Mouse (Mus musculus): ENCODE measurements around the gene Tent4a. TPM values are rescaled to one million over a fixed set of nuclear protein-coding genes. Genes with fewer than 3 reads are reported as not detected.

Tent4a gene
- total and polyA plus RNA-seq, 2 experiments from 2014 or later: 5.2 to 26.1 TPM

DNA sequence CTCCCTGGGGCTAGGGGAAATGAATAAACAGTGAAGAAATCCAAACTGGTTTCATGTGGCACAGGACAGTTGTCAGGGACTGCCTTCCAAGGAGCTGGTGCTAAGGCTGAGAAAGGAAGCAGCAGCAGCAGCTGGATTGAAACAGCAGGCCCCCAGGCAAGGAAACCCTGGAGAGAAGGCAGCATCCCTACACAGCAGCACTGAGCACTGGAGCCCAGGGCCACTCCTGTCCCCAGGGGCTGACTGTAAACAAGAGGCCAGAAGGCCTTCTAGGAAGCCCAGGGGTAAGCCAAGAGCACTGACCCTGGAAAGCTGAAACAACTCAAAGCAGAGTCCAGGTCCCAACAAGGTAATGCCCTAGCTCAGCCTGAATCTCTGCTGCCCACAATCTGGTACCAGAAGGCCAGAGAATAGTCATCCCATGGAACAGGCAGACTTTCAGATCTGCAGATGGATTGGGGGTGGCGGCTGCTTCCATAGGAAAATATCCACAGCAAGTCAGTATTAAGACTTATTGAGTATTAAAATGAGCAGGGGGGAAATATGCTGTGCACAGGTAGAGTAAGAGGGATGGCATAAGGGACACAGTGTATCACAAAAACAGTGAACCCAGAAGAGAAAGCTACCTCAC is 12.1 kb downstream of the Tent4a start:
- H3K4me3 ChIP-seq (ENCODE audit: low read depth, low read length): no peak overlapping the region
- ATAC-seq (ENCODE audit: low FRiP score) (no peak), DNase-seq (ENCODE audit: low spot score) (no peak)
- H3K4me2 ChIP-seq (ENCODE audit: low read depth, low read length, poor library complexity, severe bottlenecking): no peak overlapping the region
- 92% methylated on average over 1 of the region's 1 CpGs for WGBS
- TF ChIP-seq CTCF (IDR thresholded peaks at IDR 0.05): no peak
- no peak overlapping the region for H3K27ac ChIP-seq (ENCODE audit: low read depth, low read length)
- no peaks in the 10 kb centered on the region for H3K9me3 ChIP-seq (ENCODE audit: low read length)
- no peaks in the 10 kb centered on the region for H3K36me3 ChIP-seq (ENCODE audit: insufficient read depth, low read length)
- H3K27me3 ChIP-seq (ENCODE audit: insufficient read depth, low read length): no peaks in the 10 kb centered on the region
- H3K4me1 ChIP-seq (ENCODE audit: insufficient read depth, low read length): peaks cover 7% of the 10 kb centered on the region; the same call in 1 of the 2 replicates
- no peak overlapping the region for H3K9ac ChIP-seq (replicated peaks; ENCODE audit: low read length, poor library complexity, severe bottlenecking)

DNA sequence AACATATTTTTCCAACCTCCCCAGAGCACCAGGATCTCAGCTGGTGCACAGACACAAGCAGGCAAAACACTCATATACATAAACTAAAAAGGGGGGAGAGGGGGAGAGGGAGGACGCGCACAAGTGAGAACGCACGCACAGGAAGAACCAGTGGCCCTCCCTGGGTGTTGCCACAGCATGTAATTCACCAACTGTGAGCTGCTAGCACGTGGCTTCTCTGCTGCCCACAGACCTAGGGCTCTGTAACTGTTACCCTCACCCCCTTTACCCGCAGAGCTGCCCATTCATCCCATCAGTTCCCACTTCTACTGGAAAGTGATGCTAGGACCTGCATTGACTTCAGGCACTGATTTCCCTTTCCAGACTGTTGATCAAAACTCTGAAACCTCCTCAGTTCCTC is 15.3 kb downstream of the Tent4a start:
- TF ChIP-seq CTCF (IDR thresholded peaks at IDR 0.05): no peak
- Histone ChIP-seq H3K4me2 (ENCODE audit: low read depth, low read length, poor library complexity, severe bottlenecking) (no peak overlapping the region), H3K27ac (ENCODE audit: low read depth, low read length) (no peak overlapping the region), H3K9me3 (ENCODE audit: low read length) (no peaks in the 10 kb centered on the region), H3K36me3 (ENCODE audit: insufficient read depth, low read length) (no peaks in the 10 kb centered on the region), H3K9ac (replicated peaks; ENCODE audit: low read length, poor library complexity, severe bottlenecking) (no peak overlapping the region), H3K4me1 (ENCODE audit: insufficient read depth, low read length) (0 out of 2 replicates have a peak, but pooled peaks cover 4% of the 10 kb centered on the region), H3K4me3 (ENCODE audit: low read depth, low read length) (no peak overlapping the region), H3K27me3 (ENCODE audit: insufficient read depth, low read length) (no peaks in the 10 kb centered on the region)
- 75% methylated on average over 6 of the region's 6 CpGs for WGBS
- no peak for ATAC-seq (ENCODE audit: low FRiP score)
- DNase-seq (ENCODE audit: low spot score): no peak

DNA sequence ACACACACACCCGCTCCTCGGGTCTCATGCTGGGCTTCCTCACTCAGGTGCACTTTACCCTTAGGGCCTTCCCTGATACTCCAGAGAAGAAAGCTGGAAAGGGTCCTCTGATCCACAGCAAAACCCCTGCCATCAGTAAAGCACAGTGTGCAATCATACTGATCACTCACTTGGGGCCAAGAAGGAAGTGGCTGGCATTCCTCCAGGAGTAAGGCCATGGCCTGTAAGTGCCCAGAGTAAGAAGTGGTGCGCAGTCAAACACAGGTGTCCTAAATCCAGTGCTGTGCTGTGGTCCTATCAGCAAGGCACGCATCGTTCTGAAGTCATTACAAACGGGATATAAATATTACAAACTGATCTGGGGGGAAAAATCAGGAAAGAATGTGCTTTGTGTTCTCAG is 17.0 kb downstream of the Tent4a start:
- DNase-seq (ENCODE audit: low spot score) (no peak), ATAC-seq (ENCODE audit: low FRiP score) (no peak)
- no peak overlapping the region for H3K9ac ChIP-seq (replicated peaks; ENCODE audit: low read length, poor library complexity, severe bottlenecking)
- H3K27ac ChIP-seq (ENCODE audit: low read depth, low read length): no peak overlapping the region
- no peaks in the 10 kb centered on the region for H3K9me3 ChIP-seq (ENCODE audit: low read length)
- H3K36me3 ChIP-seq (ENCODE audit: insufficient read depth, low read length): no peaks in the 10 kb centered on the region
- WGBS: 88% methylated on average over 6 of the region's 6 CpGs
- TF ChIP-seq CTCF (IDR thresholded peaks at IDR 0.05): no peak
- 0 out of 2 replicates have a peak, but pooled peaks cover 4% of the 10 kb centered on the region for H3K4me1 ChIP-seq (ENCODE audit: insufficient read depth, low read length)
- H3K4me2 ChIP-seq (ENCODE audit: low read depth, low read length, poor library complexity, severe bottlenecking): no peak overlapping the region
- no peak overlapping the region for H3K4me3 ChIP-seq (ENCODE audit: low read depth, low read length)
- no peaks in the 10 kb centered on the region for H3K27me3 ChIP-seq (ENCODE audit: insufficient read depth, low read length)

DNA sequence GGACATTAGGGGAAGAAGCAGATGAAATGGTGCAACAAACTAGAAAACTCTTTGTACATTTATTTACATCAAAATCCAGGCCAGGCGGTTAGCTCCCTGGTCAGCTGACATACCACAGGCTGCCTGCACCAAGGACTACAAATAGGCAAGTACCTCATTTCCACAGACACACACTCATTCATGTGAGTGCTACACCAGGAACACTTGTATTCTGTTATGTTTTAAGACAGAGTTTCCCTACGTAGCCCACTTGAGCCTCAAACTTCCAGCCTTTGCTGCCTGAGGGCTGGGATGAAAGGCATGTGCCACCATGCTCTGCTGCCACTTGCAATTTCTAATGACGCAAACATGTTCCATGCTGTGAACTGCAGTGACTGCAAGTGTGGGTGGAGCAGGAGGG is 19.3 kb downstream of the Tent4a start:
- ATAC-seq (ENCODE audit: low FRiP score) (no peak), DNase-seq (ENCODE audit: low spot score) (no peak)
- Histone ChIP-seq H3K9me3 (ENCODE audit: low read length) (no peaks in the 10 kb centered on the region), H3K4me2 (ENCODE audit: low read depth, low read length, poor library complexity, severe bottlenecking) (no peak overlapping the region), H3K9ac (replicated peaks; ENCODE audit: low read length, poor library complexity, severe bottlenecking) (no peak overlapping the region), H3K4me1 (ENCODE audit: insufficient read depth, low read length) (no peaks in the 10 kb centered on the region), H3K36me3 (ENCODE audit: insufficient read depth, low read length) (peaks cover 9% of the 10 kb centered on the region; the same call in 1 of the 2 replicates), H3K27me3 (ENCODE audit: insufficient read depth, low read length) (no peaks in the 10 kb centered on the region), H3K27ac (ENCODE audit: low read depth, low read length) (no peak overlapping the region), H3K4me3 (ENCODE audit: low read depth, low read length) (no peak overlapping the region)
- no peak for TF ChIP-seq CTCF (IDR thresholded peaks at IDR 0.05)
- WGBS: 75% methylated on average over 3 of the region's 3 CpGs

DNA sequence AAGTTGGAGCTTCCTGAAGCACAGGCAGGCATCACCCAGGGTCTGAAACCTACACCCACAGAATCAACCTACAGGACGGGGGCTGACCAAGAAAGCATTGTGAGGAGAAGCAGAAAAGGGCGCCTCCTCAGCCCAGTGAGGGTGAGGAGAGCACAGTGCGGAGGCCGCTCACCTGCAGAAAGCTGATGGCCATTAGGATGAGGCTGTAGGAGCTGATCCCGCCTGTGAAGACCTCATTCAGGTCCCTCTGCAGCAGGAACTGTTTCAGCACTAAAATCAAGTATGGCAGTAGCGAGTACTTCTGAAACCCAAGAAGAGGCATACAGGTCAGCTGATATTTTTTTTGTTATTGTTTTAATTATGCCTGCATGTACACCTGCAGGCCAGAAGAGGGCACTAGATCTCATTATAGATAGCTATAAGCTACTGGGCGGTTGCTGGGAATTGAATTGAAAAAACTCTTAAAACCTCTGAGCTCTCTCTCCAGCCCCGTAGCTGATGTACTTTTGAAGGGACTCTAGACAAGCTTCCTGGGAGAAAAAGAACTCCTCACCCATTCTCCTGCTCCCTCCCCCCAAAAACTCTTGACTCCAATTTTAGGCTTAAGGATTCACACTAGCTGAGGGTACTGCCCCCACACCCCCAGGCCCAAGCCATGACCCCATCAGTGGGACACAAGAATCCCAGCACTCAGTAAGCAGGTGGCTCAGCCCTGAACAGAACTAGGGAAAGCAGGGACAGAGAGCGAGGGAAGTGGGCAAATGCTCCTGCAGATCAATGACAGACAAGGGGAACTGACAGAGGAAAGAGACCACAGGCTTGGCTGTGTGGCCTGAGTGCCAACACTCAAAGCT is 24.8 kb downstream of the Tent4a start:
- Histone ChIP-seq H3K9ac (replicated peaks; ENCODE audit: low read length, poor library complexity, severe bottlenecking) (no peak overlapping the region), H3K4me3 (ENCODE audit: low read depth, low read length) (no peak overlapping the region), H3K36me3 (ENCODE audit: insufficient read depth, low read length) (peaks cover 38% of the 10 kb centered on the region), H3K9me3 (ENCODE audit: low read length) (no peaks in the 10 kb centered on the region), H3K27ac (ENCODE audit: low read depth, low read length) (no peak overlapping the region), H3K4me1 (ENCODE audit: insufficient read depth, low read length) (no peaks in the 10 kb centered on the region), H3K4me2 (ENCODE audit: low read depth, low read length, poor library complexity, severe bottlenecking) (no peak overlapping the region), H3K27me3 (ENCODE audit: insufficient read depth, low read length) (no peaks in the 10 kb centered on the region)
- TF ChIP-seq CTCF (IDR thresholded peaks at IDR 0.05): peak; percentile 79
- WGBS: 57% methylated on average over 9 of the region's 9 CpGs
- ATAC-seq (ENCODE audit: low FRiP score) (peak; percentile 62), DNase-seq (ENCODE audit: low spot score) (peak; percentile 77)

DNA sequence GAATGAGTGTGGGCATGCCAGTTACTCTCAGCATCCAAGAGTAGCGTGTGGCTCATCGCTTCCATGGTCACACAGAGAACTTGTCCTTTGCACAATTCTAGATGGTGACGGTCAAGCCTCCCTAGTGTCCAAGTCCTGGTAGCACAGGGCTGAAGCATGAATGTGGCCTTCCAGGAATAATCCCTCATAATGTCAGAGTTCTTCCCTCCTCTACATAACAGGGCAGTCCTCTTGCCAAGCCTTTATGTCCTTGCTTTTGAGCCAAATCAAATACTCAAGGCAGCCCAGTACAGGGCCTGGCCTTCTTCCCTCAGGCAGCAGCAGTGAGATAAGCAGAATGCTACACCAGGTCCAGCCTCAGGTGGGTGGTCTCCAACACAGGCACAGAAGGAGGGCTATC is 26.8 kb downstream of the Tent4a start:
- TF ChIP-seq CTCF (IDR thresholded peaks at IDR 0.05): no peak
- Histone ChIP-seq H3K27me3 (ENCODE audit: insufficient read depth, low read length) (no peaks in the 10 kb centered on the region), H3K9ac (replicated peaks; ENCODE audit: low read length, poor library complexity, severe bottlenecking) (no peak overlapping the region), H3K4me1 (ENCODE audit: insufficient read depth, low read length) (no peaks in the 10 kb centered on the region), H3K4me2 (ENCODE audit: low read depth, low read length, poor library complexity, severe bottlenecking) (no peak overlapping the region), H3K27ac (ENCODE audit: low read depth, low read length) (no peak overlapping the region), H3K36me3 (ENCODE audit: insufficient read depth, low read length) (peaks cover 55% of the 10 kb centered on the region), H3K9me3 (ENCODE audit: low read length) (no peaks in the 10 kb centered on the region), H3K4me3 (ENCODE audit: low read depth, low read length) (no peak overlapping the region)
- DNase-seq (ENCODE audit: low spot score): no peak
- 90% methylated on average over 3 of the region's 3 CpGs for WGBS
- no peak for ATAC-seq (ENCODE audit: low FRiP score)

Measured in midbrain, postnatal 0 days (tissue).